14 mouse cellular contexts compared by ENCODE assay signal in the genomic region with DNA sequence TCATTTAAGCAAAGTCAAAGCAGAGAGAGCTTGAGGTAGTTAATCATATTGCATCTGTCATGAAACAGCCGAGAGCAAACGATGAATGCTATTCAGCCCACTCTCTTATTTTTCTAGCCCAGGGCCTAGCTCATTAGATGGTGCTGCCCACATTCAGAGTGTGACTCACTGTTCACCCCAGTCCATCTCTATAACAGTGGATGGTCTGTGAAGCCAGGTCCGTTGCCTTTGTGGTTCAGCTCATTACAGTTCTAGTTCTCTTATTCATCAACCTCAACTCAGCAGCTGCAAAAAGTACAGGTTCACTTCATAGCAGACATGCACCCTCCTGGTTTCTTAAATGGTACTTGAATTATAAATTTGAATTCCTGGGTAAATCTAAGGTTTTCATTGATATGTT.
"Had no signal": no experiment of that assay in that cellular context is flagged by ENCODE, and none has a peak within 500 bp of the region (broad histone marks: within the 10 kb centered on the region; RNA-seq: fewer than 3 reads in every experiment).

No protein-coding gene starts in this region.

- H3K4me1 ChIP-seq: midbrain, embryonic 10.5 days; midbrain, embryonic 12.5 days; neural tube, embryonic 12.5 days; stomach, embryonic 15.5 days had no signal

- H3K27ac ChIP-seq: midbrain, embryonic 10.5 days; midbrain, embryonic 12.5 days; neural tube, embryonic 12.5 days; stomach, embryonic 15.5 days; stomach, postnatal 0 days had no signal

- DNase-seq: lung, adult 18-20 months; lung, embryonic 14.5 days; lung, postnatal 10 days; lung, postnatal 4 days; midbrain, embryonic 14.5 days; right cerebral cortex, postnatal 14 days; thymus, postnatal 14 days; thymus, postnatal 36 days had no signal

- H3K27me3 ChIP-seq: midbrain, embryonic 12.5 days; neural tube, embryonic 12.5 days; stomach, embryonic 15.5 days had no signal

- H3K4me3 ChIP-seq: midbrain, embryonic 10.5 days; midbrain, embryonic 12.5 days; neural tube, embryonic 12.5 days; stomach, embryonic 15.5 days had no signal

- H3K9ac ChIP-seq: lung, embryonic 14.5 days; midbrain, embryonic 12.5 days; neural tube, embryonic 12.5 days; stomach, embryonic 15.5 days had no signal

- H3K9me3 ChIP-seq: midbrain, embryonic 10.5 days; midbrain, embryonic 12.5 days; neural tube, embryonic 12.5 days; stomach, embryonic 15.5 days had no signal

- H3K36me3 ChIP-seq: midbrain, embryonic 10.5 days; midbrain, embryonic 12.5 days; neural tube, embryonic 12.5 days; stomach, embryonic 15.5 days had no signal

- ATAC-seq: midbrain, embryonic 16.5 days had no signal

- H3K4me2 ChIP-seq: lung, embryonic 14.5 days; midbrain, embryonic 12.5 days; neural tube, embryonic 12.5 days; stomach, embryonic 15.5 days had no signal
